Mouse (Mus musculus) CH12.LX (cell line): ENCODE measurements around the gene Fuom. TPM values are rescaled to one million over a fixed set of nuclear protein-coding genes. Genes with fewer than 3 reads are reported as not detected.
A peak's percentile ranks its signal among the peaks of the same experiment; 100 is the strongest.

Experiments
- DNase-seq: peaks from one replicate; pipeline ENCODE4 v3.0.0-alpha.2; 2013; ENCODE audit errors: extremely low read depth
- H3K27ac ChIP-seq: 2 replicates; pipeline ENCODE4 v1.5.1; 2012; ENCODE audit warnings: low read depth, mild to moderate bottlenecking, control low read depth, moderate library complexity; ENCODE audit not compliant: insufficient read depth
- H3K27me3 ChIP-seq: replicated peaks from 2 replicates; pipeline ENCODE3; 2012; ENCODE audit warnings: inconsistent platforms
- H3K36me3 ChIP-seq, 2 experiments: replicated peaks in 1 of 2; 2 replicates each; pipeline versions ENCODE3 to v1.6.1; 2012; ENCODE audit warnings: inconsistent platforms in 1 of 2, low read length in 1 of 2, mild to moderate bottlenecking in 1 of 2, mixed read lengths in 1 of 2, moderate library complexity in 1 of 2; ENCODE audit not compliant: control insufficient read depth in 1 of 2, insufficient read depth in 1 of 2
- H3K4me1 ChIP-seq, 2 experiments: 2 replicates each; pipeline ENCODE4 v1.6.1; 2012; ENCODE audit warnings: inconsistent platforms in 1 of 2, moderate library complexity in 1 of 2; ENCODE audit not compliant: insufficient read depth in 2 of 2, control insufficient read depth in 1 of 2
- H3K4me2 ChIP-seq: 2 replicates; pipeline ENCODE4 v1.6.1; 2012; ENCODE audit warnings: low read depth, mild to moderate bottlenecking, control low read depth; ENCODE audit not compliant: poor library complexity, insufficient read depth, severe bottlenecking
- H3K4me3 ChIP-seq, 3 experiments: fragments of 150-350 bp in 1 of 3; sonication (generic) in 1 of 3; replicated peaks in 1 of 3; 2 replicates each; pipeline versions ENCODE3 to v1.5.1; 2011 to 2012; ENCODE audit warnings: low read depth in 2 of 3, low read length in 2 of 3, mild to moderate bottlenecking in 2 of 3, moderate library complexity in 2 of 3, control low read depth in 1 of 3, improper control_type of control experiment in 1 of 3, inconsistent platforms in 1 of 3, mixed read lengths in 1 of 3; ENCODE audit not compliant: poor library complexity in 1 of 3
- H3K79me2 ChIP-seq: replicated peaks from 2 replicates; pipeline ENCODE4 v1.6.1; 2012; ENCODE audit warnings: mild to moderate bottlenecking, moderate library complexity; ENCODE audit not compliant: control insufficient read depth, poor library complexity, insufficient read depth, severe bottlenecking; ENCODE audit errors: extremely low read depth
- H3K9ac ChIP-seq: 2 replicates; pipeline ENCODE4 v1.6.1; 2012; ENCODE audit warnings: low read depth, mild to moderate bottlenecking, control low read depth, moderate library complexity; ENCODE audit not compliant: insufficient read depth
- H3K9me3 ChIP-seq: replicated peaks from 2 replicates; pipeline ENCODE3; 2012; ENCODE audit warnings: low read length, inconsistent platforms, mixed read lengths
- CHD2 ChIP-seq: IDR thresholded peaks from 2 replicates; pipeline ENCODE4 v1.6.1; 2011; ENCODE audit warnings: low read length, improper control_type of control experiment
- CTCF ChIP-seq, 2 experiments: IDR thresholded peaks in 1 of 2; conservative IDR thresholded peaks in 1 of 2; 2 replicates each; pipeline ENCODE4 v1.5.1; 2011 to 2012; ENCODE audit warnings: low read depth in 2 of 2, low read length in 2 of 2, improper control_type of control experiment in 1 of 2, inconsistent platforms in 1 of 2, mild to moderate bottlenecking in 1 of 2, moderate library complexity in 1 of 2
- IRF4 ChIP-seq: IDR thresholded peaks from 2 replicates; pipeline ENCODE4 v1.6.1; 2014; ENCODE audit warnings: low read depth, mild to moderate bottlenecking, inconsistent platforms, low read length, improper control_type of control experiment
- JUN ChIP-seq: IDR thresholded peaks from 2 replicates; pipeline ENCODE4 v1.6.1; 2011; ENCODE audit warnings: low read depth, mild to moderate bottlenecking, low read length, improper control_type of control experiment, moderate library complexity; ENCODE audit not compliant: insufficient read depth
- MAFK ChIP-seq: IDR thresholded peaks from 2 replicates; pipeline ENCODE4 v1.6.1; 2011; ENCODE audit warnings: low read length, improper control_type of control experiment; ENCODE audit not compliant: insufficient replicate concordance
- MXI1 ChIP-seq: IDR thresholded peaks from 2 replicates; pipeline ENCODE4 v1.6.1; 2011; ENCODE audit warnings: mild to moderate bottlenecking, low read depth, low read length, improper control_type of control experiment
- MYC ChIP-seq: IDR thresholded peaks from 2 replicates; pipeline ENCODE4 v1.6.1; 2011; ENCODE audit warnings: low read depth, mild to moderate bottlenecking, improper control_type of control experiment, low read length
- NELFE ChIP-seq: IDR thresholded peaks from 2 replicates; pipeline ENCODE4 v1.6.1; 2011; ENCODE audit warnings: low read depth, low read length, improper control_type of control experiment
- POLR2AphosphoS2 ChIP-seq: IDR thresholded peaks from 2 replicates; pipeline ENCODE4 v1.6.1; 2011; ENCODE audit warnings: low read depth, low read length, improper control_type of control experiment
- RAD21 ChIP-seq: IDR thresholded peaks from 2 replicates; pipeline ENCODE4 v1.6.1; 2011; ENCODE audit warnings: low read depth, mild to moderate bottlenecking, low read length, improper control_type of control experiment, moderate library complexity
- SMC3 ChIP-seq: IDR thresholded peaks from 2 replicates; pipeline ENCODE4 v1.6.1; 2011; ENCODE audit warnings: low read depth, low read length, improper control_type of control experiment
- ZC3H11A ChIP-seq: IDR thresholded peaks from 2 replicates; pipeline ENCODE4 v1.6.1; 2012; ENCODE audit warnings: low read depth, mild to moderate bottlenecking, inconsistent platforms, low read length, improper control_type of control experiment
- ZKSCAN1 ChIP-seq: IDR thresholded peaks from 2 replicates; pipeline ENCODE4 v1.6.1; 2012; ENCODE audit warnings: low read depth, inconsistent platforms, low read length, improper control_type of control experiment, borderline replicate concordance
- ZMIZ1 ChIP-seq: IDR thresholded peaks from 2 replicates; pipeline ENCODE4 v1.6.1; 2012; ENCODE audit warnings: low read depth, mild to moderate bottlenecking, inconsistent platforms, low read length, improper control_type of control experiment
- ZNF384 ChIP-seq: IDR thresholded peaks from 2 replicates; pipeline ENCODE4 v1.6.1; 2012; ENCODE audit warnings: low read depth, low read length, improper control_type of control experiment, inconsistent platforms
- dilution Hi-C: fragments of 300-500 bp; cut with MboI; formaldehyde crosslinking; loops from 2 replicates; pipeline ENCODE4 v1.14.3; 2020; ENCODE audit warnings: low sequenced_read_pairs; ENCODE audit not compliant: extremely low pct_unique_long_range_greater_than_20kb, extremely low pct_ligation_motif_present
- in situ Hi-C: fragments of 300-500 bp; cut with MboI; formaldehyde crosslinking; loops from 3 replicates; pipeline ENCODE4 v1.14.3; 2019; ENCODE audit warnings: low sequenced_read_pairs, low pct_ligation_motif_present, low pct_unique_long_range_greater_than_20kb, mixed read lengths
- polyA plus RNA-seq: library from polyadenylated mRNA; unstranded; fragments of >175 nt; gene quantifications from 2 replicates; pipeline ENCODE4 v1.2.1, GENCODE M21; 2012; ENCODE audit warnings: low read depth; ENCODE audit not compliant: insufficient read length
- total RNA-seq, 2 experiments: library from RNA; depleted of rRNA; stranded (reverse); fragments of 300-350 nt in 1 of 2; fragments of >200 nt in 1 of 2; gene quantifications; 2 replicates each; pipeline ENCODE4 v1.2.3; 2012 to 2014

Gene Fuom
- total and polyA plus RNA-seq, 3 experiments, result 0.86 to 1.8 TPM; not detected in 1

- H3K4me2 ChIP-seq, result peak overlapping the region; percentile 68
- DNase-seq, result peak; percentile 89
- dilution Hi-C loops, result no loop called here
Observed at GRCm38 (mm10) chr7:140080503-140081156, 21.6 kb downstream of the Fuom start.

GRCm38 (mm10) chr7:140078711-140079110, 23.5 kb downstream of the Fuom start:
- H3K4me1 ChIP-seq, result peaks cover 17 to 22% of the 10 kb centered on the region in 2 experiments
- H3K9ac ChIP-seq, result no peak overlapping the region
- DNase-seq, result peak; percentile 81
- no peaks in the 10 kb centered on the region for H3K79me2 ChIP-seq
- peak overlapping the region; percentile 69 for H3K4me2 ChIP-seq
- TF ChIP-seq ZMIZ1 (no peak), SMC3 (peak; percentile 82), CHD2 (no peak), JUN (no peak), NELFE (no peak), ZNF384 (no peak), ZKSCAN1 (no peak), MYC (no peak), POLR2AphosphoS2 (no peak), IRF4 (no peak), CTCF (conservative IDR thresholded peaks at IDR 0.05 in 1 of 2, IDR thresholded peaks at IDR 0.05 in 1 of 2; ENCODE audit: low read depth in 2 of 2, low read length in 2 of 2) (peak; percentile 64 to 91), ZC3H11A (peak; percentile 74), RAD21 (peak; percentile 93)
- peaks cover 46% of the 10 kb centered on the region for H3K27me3 ChIP-seq
- H3K36me3 ChIP-seq, result no peaks in the 10 kb centered on the region
- no peak overlapping the region for H3K4me3 ChIP-seq
- in situ Hi-C loops (loop anchor here (25.0 kb wide), 1 partner anchor 759 kb away; the partner anchor contains the start of genes Odf3, Scgb1c1 and Urah), dilution Hi-C loops (no loop called here)
- no peak overlapping the region for H3K27ac ChIP-seq
- H3K9me3 ChIP-seq, result no peaks in the 10 kb centered on the region

More at GRCm38 (mm10) chr7:140080503-140081156, 21.6 kb downstream of the Fuom start:
- H3K4me3 ChIP-seq, result no peak overlapping the region
- H3K36me3 ChIP-seq, result no peaks in the 10 kb centered on the region
- no peak for TF ChIP-seq MAFK
- TF ChIP-seq MXI1, result peak; percentile 97
- TF ChIP-seq CTCF (conservative IDR thresholded peaks at IDR 0.05 in 1 of 2, IDR thresholded peaks at IDR 0.05 in 1 of 2; ENCODE audit: low read depth in 2 of 2, low read length in 2 of 2), result no peak
- no peak for TF ChIP-seq ZKSCAN1
- no peaks in the 10 kb centered on the region for H3K79me2 ChIP-seq
- no peak overlapping the region for H3K27ac ChIP-seq
- H3K9me3 ChIP-seq, result no peaks in the 10 kb centered on the region
- H3K27me3 ChIP-seq, result peaks cover 49% of the 10 kb centered on the region
- H3K9ac ChIP-seq, result peak overlapping the region; percentile 20; the same call in 1 of the 2 replicates
- in situ Hi-C loops, result loop anchor here (25.0 kb wide), 1 partner anchor 757 kb away; the partner anchor contains the start of genes Odf3, Scgb1c1 and Urah
- H3K4me1 ChIP-seq, result peaks cover 17 to 22% of the 10 kb centered on the region in 2 experiments
